In genomic region chr1:74712046-74712445, GRCm38 (mm10) we compare ENCODE assay signal across 21 mouse cellular contexts. TPM values are rescaled to one million over a fixed set of nuclear protein-coding genes. Genes with fewer than 3 reads are reported as not detected.
DNase-seq lines count a peak whose midpoint lies in the region; ATAC-seq and TF ChIP-seq lines count a peak whose summit lies in the region.
"Had no signal": no experiment of that assay in that cellular context is flagged by ENCODE, and none has a peak within 500 bp of the region (broad histone marks: within the 10 kb centered on the region; RNA-seq: fewer than 3 reads in every experiment).

No protein-coding gene starts in this region.

- H3K4me2 ChIP-seq in liver, postnatal 0 days (ENCODE audit: low read depth, low read length), result no peak overlapping the region; the same call in 1 of the 2 replicates

- no peaks in the 10 kb centered on the region for H3K36me3 ChIP-seq in heart, embryonic 10.5 days
- 0 out of 4 replicates have a peak, but pooled peaks cover 0 to 3% of the 10 kb centered on the region in 2 experiments for H3K36me3 ChIP-seq in MEL (ENCODE audit: control insufficient read depth in 1 of 2, insufficient read depth in 2 of 2, low read length in 2 of 2)
- H3K36me3 ChIP-seq in liver, postnatal 0 days (replicated peaks; ENCODE audit: insufficient read depth, low read length), result no peaks in the 10 kb centered on the region
- H3K36me3 ChIP-seq: heart, embryonic 12.5 days; hindbrain, embryonic 15.5 days; neural tube, embryonic 12.5 days had no signal

- TF ChIP-seq POLR2A in MEL (IDR thresholded peaks at IDR 0.05; ENCODE audit: control insufficient read depth in 1 of 2, insufficient read depth in 1 of 2, low read depth in 1 of 2, low read length in 2 of 2, poor library complexity in 1 of 2), result peak in 1 of 2 experiments; percentile 56; a peak in 2 of 4 replicates

- ATAC-seq in liver, postnatal 0 days, result no peak
- ATAC-seq in CD4-positive, CD25-positive, alpha-beta regulatory T cell, adult 4 months, result no peak
- ATAC-seq: forebrain, postnatal 0 days had no signal

- peak overlapping the region; percentile 79 for H3K9ac ChIP-seq in MEL (ENCODE audit: control insufficient read depth, low read depth, low read length, poor library complexity, severe bottlenecking)
- no peak overlapping the region for H3K9ac ChIP-seq in liver, postnatal 0 days (replicated peaks)
- H3K9ac ChIP-seq: forebrain, postnatal 0 days; heart, embryonic 12.5 days; hindbrain, embryonic 15.5 days; liver, embryonic 14.5 days; neural tube, embryonic 12.5 days had no signal

- TF ChIP-seq EP300 in MEL (IDR thresholded peaks at IDR 0.05; ENCODE audit: low read depth in 1 of 2, low read length in 2 of 2), result no peak
- no peak for TF ChIP-seq EP300 in liver, postnatal 0 days (IDR thresholded peaks at IDR 0.05; ENCODE audit: low read depth)

- no peak; the same call in 1 of the 2 replicates for TF ChIP-seq RAD21 in MEL (IDR thresholded peaks at IDR 0.05; ENCODE audit: low read depth, low read length)

- H3K27me3 ChIP-seq in heart, embryonic 10.5 days (ENCODE audit: insufficient read depth, poor library complexity, severe bottlenecking), result no peaks in the 10 kb centered on the region
- no peaks in the 10 kb centered on the region for H3K27me3 ChIP-seq in MEL (ENCODE audit: control insufficient read depth in 1 of 2, insufficient read depth in 2 of 2, low read length in 2 of 2)
- H3K27me3 ChIP-seq in liver, postnatal 0 days (ENCODE audit: insufficient read depth, low read length), result no peaks in the 10 kb centered on the region
- H3K27me3 ChIP-seq: heart, embryonic 12.5 days had no signal

- no peaks in the 10 kb centered on the region for H3K79me2 ChIP-seq in MEL (ENCODE audit: control insufficient read depth, insufficient read depth, low read length, poor library complexity)

- H3K27ac ChIP-seq in heart, embryonic 10.5 days, result no peak overlapping the region
- H3K27ac ChIP-seq in MEL (ENCODE audit: control insufficient read depth, low read depth, low read length), result peak overlapping the region; percentile 20
- H3K27ac ChIP-seq in liver, postnatal 0 days (ENCODE audit: low read depth), result peak overlapping the region; percentile 94
- H3K27ac ChIP-seq: hindbrain, embryonic 15.5 days; liver, embryonic 14.5 days; neural tube, embryonic 12.5 days had no signal

- H3K4me1 ChIP-seq in heart, embryonic 10.5 days, result peaks cover 21% of the 10 kb centered on the region
- H3K4me1 ChIP-seq in MEL (ENCODE audit: control insufficient read depth in 1 of 2, insufficient read depth in 2 of 2, low read length in 2 of 2), result peaks cover 0 to 16% of the 10 kb centered on the region in 2 experiments; a peak in 2 of 4 replicates
- H3K4me1 ChIP-seq in liver, postnatal 0 days (ENCODE audit: insufficient read depth), result peaks cover 3% of the 10 kb centered on the region; the same call in 1 of the 2 replicates

- H3K9me3 ChIP-seq in heart, embryonic 10.5 days, result no peaks in the 10 kb centered on the region
- H3K9me3 ChIP-seq in MEL (replicated peaks; ENCODE audit: insufficient read depth, low read length), result no peaks in the 10 kb centered on the region
- H3K9me3 ChIP-seq in liver, postnatal 0 days (ENCODE audit: low read length), result no peaks in the 10 kb centered on the region
- H3K9me3 ChIP-seq: heart, embryonic 12.5 days; hindbrain, embryonic 15.5 days; neural tube, embryonic 12.5 days had no signal

- no peak overlapping the region for H3K4me3 ChIP-seq in heart, embryonic 10.5 days
- peak overlapping the region; percentile 68 to 70 for H3K4me3 ChIP-seq in MEL (ENCODE audit: control insufficient read depth in 1 of 2, insufficient read depth in 1 of 2, low read depth in 2 of 2, low read length in 2 of 2)
- H3K4me3 ChIP-seq in liver, postnatal 0 days (ENCODE audit: low read depth, low read length), result no peak overlapping the region
- H3K4me3 ChIP-seq: neural tube, embryonic 12.5 days had no signal

- peak; percentile 9 to 45 (median 20); a peak in 4 of 6 replicates for TF ChIP-seq CTCF in MEL (IDR thresholded peaks at IDR 0.05 in 2 of 3, conservative IDR thresholded peaks at IDR 0.05 in 1 of 3; ENCODE audit: control insufficient read depth in 1 of 3, insufficient read depth in 1 of 3, low read depth in 2 of 3, low read length in 3 of 3, poor library complexity in 1 of 3, severe bottlenecking in 1 of 3)
- peak; percentile 30 for TF ChIP-seq CTCF in liver, postnatal 0 days (IDR thresholded peaks at IDR 0.05; ENCODE audit: low read depth)

- WGBS in heart, embryonic 10.5 days, result 62% methylated on average over 4 of the region's 4 CpGs
- WGBS in liver, postnatal 0 days (ENCODE audit: insufficient replicate concordance), result 55% methylated on average over 4 of the region's 4 CpGs

- peak; percentile 27 for DNase-seq in heart, embryonic 10.5 days (ENCODE audit: low spot score)
- no peak for DNase-seq in heart, adult 9 months (ENCODE audit: low spot score in 2 of 2)
- DNase-seq in 3134 (ENCODE audit: extremely low read depth, insufficient read length, low spot score), result peak; percentile 27
- DNase-seq in MEL (ENCODE audit: low read depth, low spot score), result peak; percentile 65
- no peak for DNase-seq in liver, postnatal 0 days
- no peak for DNase-seq in frontal cortex, postnatal 25 days (ENCODE audit: low spot score in 2 of 2)
- DNase-seq in cerebellum, postnatal 10 days, result no peak
- DNase-seq: cerebellum, adult 9-11 months; forebrain, postnatal 0 days; gastrocnemius, postnatal 10 days; kidney, postnatal 4 days; left cerebral cortex, postnatal 4 days; lung, postnatal 14 days; right cerebral cortex, postnatal 25 days; thymus, adult 2 months had no signal

TF ChIP-seq in MEL, 35 proteins besides CTCF, POLR2A, EP300 and RAD21:
- TF ChIP-seq ETS1 (IDR thresholded peaks at IDR 0.05; ENCODE audit: low read depth, low read length) (no peak), SMC3 (IDR thresholded peaks at IDR 0.05; ENCODE audit: low read depth, low read length) (peak; percentile 29; the same call in 1 of the 2 replicates), POLR2AphosphoS5 (IDR thresholded peaks at IDR 0.05; ENCODE audit: borderline replicate concordance, low read depth, low read length) (no peak), MAFK (IDR thresholded peaks at IDR 0.05; ENCODE audit: borderline replicate concordance, low read depth, low read length) (no peak), SIN3A (IDR thresholded peaks at IDR 0.05; ENCODE audit: low read length) (no peak), CHD2 (IDR thresholded peaks at IDR 0.05; ENCODE audit: low read length) (no peak), MXI1 (IDR thresholded peaks at IDR 0.05; ENCODE audit: low read depth, low read length) (no peak), CHD1 (IDR thresholded peaks at IDR 0.05; ENCODE audit: low read depth, low read length) (no peak), RCOR1 (IDR thresholded peaks at IDR 0.05; ENCODE audit: low read depth, low read length) (no peak), TAL1 (IDR thresholded peaks at IDR 0.05; ENCODE audit: low read length) (no peak), MYC (IDR thresholded peaks at IDR 0.05; ENCODE audit: low read depth, low read length) (0 out of 2 replicates have a peak, but pooled peaks have one; percentile 48), TBP (IDR thresholded peaks at IDR 0.05; ENCODE audit: low read depth, low read length) (peak; percentile 30; the same call in 1 of the 2 replicates), NELFE (IDR thresholded peaks at IDR 0.05; ENCODE audit: low read depth, low read length) (0 out of 2 replicates have a peak, but pooled peaks have one; percentile 32), MEF2A (IDR thresholded peaks at IDR 0.05; ENCODE audit: extremely low read depth, insufficient replicate concordance, low read depth, low read length, poor library complexity, severe bottlenecking) (no peak), ZKSCAN1 (IDR thresholded peaks at IDR 0.05; ENCODE audit: low read depth, low read length) (no peak), BHLHE40 (IDR thresholded peaks at IDR 0.05; ENCODE audit: borderline replicate concordance, low read depth, low read length) (no peak), MAX (IDR thresholded peaks at IDR 0.05; ENCODE audit: low read length) (peak; percentile 46; the same call in 1 of the 2 replicates)

RNA-seq across cellular contexts. Expression of gene Cyp27a1, which starts 1.3 kb away (rescaled TPM):
- 11.4 and 17.5 TPM in 2 replicates for polyA plus RNA-seq in heart, embryonic 10.5 days (2016; fragmentation: Nextera tagmentation; extraction: Ambion mirVana)
- not detected in 2 replicates for total RNA-seq in MEL (2012; rRNA removed)
- not detected for polyA plus RNA-seq in MEL (2012; ENCODE audit: insufficient read depth in 1 of 2, insufficient read length in 2 of 2, low read depth in 1 of 2, low replicate concordance in 2 of 2, missing spikeins in 1 of 2)
- 30.0 and 31.5 TPM in 2 replicates for polyA plus RNA-seq in liver, postnatal 0 days (2015; fragmentation: Nextera tagmentation; extraction: Ambion mirVana)
- not detected for polyA plus RNA-seq in CD4-positive, CD25-positive, alpha-beta regulatory T cell, adult 4 months (2017; shearing (Covaris generic))

RNA-seq across cellular contexts. Expression of gene Prkag3, which starts 37.0 kb away (rescaled TPM):
- polyA plus RNA-seq in heart, embryonic 10.5 days (2016; fragmentation: Nextera tagmentation; extraction: Ambion mirVana), result 2.3 and 6.8 TPM in 2 replicates
- not detected in 2 replicates for total RNA-seq in MEL (2012; rRNA removed)
- under 1 TPM in 1 of 2 experiments, not detected in 1; 0.03 TPM for polyA plus RNA-seq in MEL (2012; ENCODE audit: insufficient read depth in 1 of 2, insufficient read length in 2 of 2, low read depth in 1 of 2, low replicate concordance in 2 of 2, missing spikeins in 1 of 2)
- 0.04 and 0.11 TPM in 2 replicates for polyA plus RNA-seq in liver, postnatal 0 days (2015; fragmentation: Nextera tagmentation; extraction: Ambion mirVana)
- not detected for polyA plus RNA-seq in CD4-positive, CD25-positive, alpha-beta regulatory T cell, adult 4 months (2017; shearing (Covaris generic))
- total RNA-seq: forebrain, postnatal 0 days; layer of hippocampus, postnatal 25 days; left cerebral cortex, postnatal 4 days had no signal
- polyA plus RNA-seq: forebrain, postnatal 0 days; hindbrain, embryonic 15.5 days; liver, embryonic 14.5 days had no signal

RNA-seq across cellular contexts. Expression of gene Ttll4, which starts 50.5 kb away (rescaled TPM):
- polyA plus RNA-seq in heart, embryonic 10.5 days (2016; fragmentation: Nextera tagmentation; extraction: Ambion mirVana), result 27.8 and 28.9 TPM in 2 replicates
- total RNA-seq in MEL (2012; rRNA removed), result 27.8 and 31.1 TPM in 2 replicates
- 10 to 100 TPM in 1 of 2 experiments, not detected in 1; 85.9 TPM for polyA plus RNA-seq in MEL (2012; ENCODE audit: insufficient read depth in 1 of 2, insufficient read length in 2 of 2, low read depth in 1 of 2, low replicate concordance in 2 of 2, missing spikeins in 1 of 2)
- 2.4 and 2.5 TPM in 2 replicates for polyA plus RNA-seq in liver, postnatal 0 days (2015; fragmentation: Nextera tagmentation; extraction: Ambion mirVana)
- polyA plus RNA-seq in CD4-positive, CD25-positive, alpha-beta regulatory T cell, adult 4 months (2017; shearing (Covaris generic)), result 10 to 100 TPM; 12.5 to 17.7 TPM

RNA-seq across cellular contexts. Expression of gene Wnt6, which starts 59.6 kb away (rescaled TPM):
- polyA plus RNA-seq in heart, embryonic 10.5 days (2016; fragmentation: Nextera tagmentation; extraction: Ambion mirVana), result 4.0 and 11.9 TPM in 2 replicates
- total RNA-seq in MEL (2012; rRNA removed), result 0.20 TPM in 1 of 2 replicates, not detected in the other
- not detected for polyA plus RNA-seq in MEL (2012; ENCODE audit: insufficient read depth in 1 of 2, insufficient read length in 2 of 2, low read depth in 1 of 2, low replicate concordance in 2 of 2, missing spikeins in 1 of 2)
- polyA plus RNA-seq in liver, postnatal 0 days (2015; fragmentation: Nextera tagmentation; extraction: Ambion mirVana), result 0.07 and 0.12 TPM in 2 replicates
- polyA plus RNA-seq in CD4-positive, CD25-positive, alpha-beta regulatory T cell, adult 4 months (2017; shearing (Covaris generic)), result not detected

Comparison
In these comparisons a context has a peak if more than half of its experiments do, and no peak if none do; other contexts are left out.
1. DNase-seq: peak in heart, embryonic 10.5 days (single experiment), 3134 (single experiment) and MEL (single experiment); none in heart, adult 9 months (0 of 2), liver, postnatal 0 days (single experiment), frontal cortex, postnatal 25 days (0 of 2) and cerebellum, postnatal 10 days (0 of 2).
2. H3K4me3 ChIP-seq: peak in MEL (2 of 2); none in heart, embryonic 10.5 days (single experiment) and liver, postnatal 0 days (single experiment).